Mouse (Mus musculus) layer of hippocampus, adult 2 months (tissue): Measurements from ENCODE around the gene Cyp4f16. TPM values are rescaled to one million over a fixed set of nuclear protein-coding genes. Genes with fewer than 3 reads are reported as not detected.
"Not testable (repeated sequence)": the region's sequence is repeated elsewhere in the genome, so short reads cannot be mapped to it uniquely, and the experiment has no call there.

ENCODE experiments used
- DNase-seq, 2 experiments: peaks; one replicate each; pipeline ENCODE4 v3.0.0; 2022; ENCODE audit warnings: low spot score in 2 of 2
- H3K27ac ChIP-seq: fragments of 200-600 bp; 2 replicates; pipeline ENCODE4 v1.8.1; 2022
- H3K4me3 ChIP-seq: fragments of 200-600 bp; 2 replicates; pipeline ENCODE4 v1.8.1; 2022; ENCODE audit warnings: mild to moderate bottlenecking
- CTCF ChIP-seq: fragments of 200-600 bp; conservative IDR thresholded peaks from 2 replicates; pipeline ENCODE4 v1.8.1; 2022; ENCODE audit warnings: antibody characterized with exemption, mild to moderate bottlenecking, moderate library complexity
- long read RNA-seq, 2 experiments: library from polyadenylated mRNA; stranded (forward); transcript quantifications; one replicate each; pipeline ENCODE4 v2.0.0; 2021; ENCODE audit warnings: borderline mapping rate in 2 of 2
- total RNA-seq, 2 experiments: library from RNA; stranded (reverse); gene quantifications; 2 replicates each; pipeline ENCODE4 v1.2.3; 2021

Cyp4f16 gene
- total RNA-seq = 1 to 10 TPM; 8.7 to 8.8 TPM
- long read RNA-seq, experiment 1, partial matches to known transcripts = 0 of 2 reads
- long read RNA-seq, experiment 1, other reads (novel, unspliced or antisense) = 0 of 2 reads
- long read RNA-seq, experiment 2, partial matches to known transcripts = 0 of 6 reads
- long read RNA-seq, experiment 2, other reads (novel, unspliced or antisense) = 4 of 6 reads

DNA sequence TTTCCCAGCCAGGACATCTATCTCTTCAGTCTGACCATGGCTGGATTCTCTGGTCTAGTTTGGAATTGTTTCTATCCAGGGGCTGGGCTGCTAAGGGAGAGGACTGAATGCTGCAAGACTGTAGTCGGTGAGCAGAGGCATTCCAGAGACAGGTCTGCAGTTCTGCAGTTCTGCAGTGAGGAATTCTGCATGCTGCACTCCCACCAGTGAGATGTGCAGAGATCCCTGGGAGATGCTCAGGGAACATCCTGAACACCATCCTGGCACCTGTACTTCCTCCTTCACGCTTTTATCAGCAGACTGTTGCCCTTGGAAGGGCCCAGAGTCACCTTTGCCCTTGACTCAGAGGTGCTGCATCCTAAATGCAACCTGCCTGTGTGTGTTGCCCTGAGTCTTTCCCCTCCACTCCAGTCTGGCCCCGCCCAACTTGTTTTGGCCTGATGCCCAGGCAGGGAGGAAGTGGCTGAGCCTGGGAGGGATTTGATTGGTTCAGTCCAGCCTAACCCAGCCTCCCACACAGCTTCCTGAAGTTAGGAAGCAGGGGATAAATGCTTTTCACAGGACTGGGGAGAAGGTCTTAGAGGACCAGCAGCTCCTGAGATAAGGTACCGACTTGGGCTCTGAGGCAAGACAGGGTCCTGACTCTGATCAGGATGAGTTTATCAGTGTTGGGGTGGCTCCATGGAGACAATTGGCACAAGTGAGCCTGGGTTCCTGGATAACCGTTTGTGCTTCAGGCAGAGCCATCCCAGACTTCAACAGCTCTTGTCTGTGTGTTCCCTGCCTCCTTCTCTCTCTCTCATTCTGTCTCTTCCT is at the start of gene Cyp4f16:
Cyp4f16 (plus strand) TSS at position 508 of the 816 bp plus-strand sequence.
- H3K27ac ChIP-seq = not testable (repeated sequence)
- DNase-seq = peak; percentile 77 to 83
- peak within 1 kb of the TSS; percentile 52 for H3K4me3 ChIP-seq

DNA sequence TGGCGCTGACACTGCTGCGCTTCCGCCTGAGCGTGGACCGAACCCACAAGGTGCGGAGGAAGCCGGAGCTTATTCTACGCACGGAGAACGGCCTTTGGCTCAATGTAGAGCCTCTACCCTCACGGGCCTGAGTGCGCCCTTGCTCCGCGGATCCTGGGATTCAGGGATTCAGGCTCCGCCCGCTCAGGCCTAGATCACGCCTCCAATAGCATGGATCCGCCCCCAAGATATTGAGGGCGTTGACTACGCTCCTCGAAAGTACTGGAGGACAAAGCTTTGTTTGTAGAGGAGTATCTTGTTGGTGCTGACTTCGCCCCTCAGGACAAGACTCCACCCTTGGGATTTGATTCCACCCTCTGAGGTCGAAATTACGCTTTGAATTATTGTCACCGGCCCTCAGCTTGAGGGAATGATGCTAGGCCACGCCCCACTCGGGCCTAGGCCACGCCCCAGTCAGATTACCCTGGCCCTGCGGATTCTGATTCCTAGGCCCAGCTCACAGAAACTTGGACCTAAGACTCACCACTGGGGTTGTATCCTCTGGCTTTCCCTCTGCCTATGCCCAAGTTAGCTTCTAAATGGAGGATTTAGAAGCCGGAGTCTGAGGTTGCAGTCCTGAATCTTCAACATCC is 43.9 kb upstream of the Cyp4f16 start:
- Histone ChIP-seq H3K4me3 (peak overlapping the region; percentile 40), H3K27ac (no peak overlapping the region)
- DNase-seq = no peak
- TF ChIP-seq CTCF = no peak

DNA sequence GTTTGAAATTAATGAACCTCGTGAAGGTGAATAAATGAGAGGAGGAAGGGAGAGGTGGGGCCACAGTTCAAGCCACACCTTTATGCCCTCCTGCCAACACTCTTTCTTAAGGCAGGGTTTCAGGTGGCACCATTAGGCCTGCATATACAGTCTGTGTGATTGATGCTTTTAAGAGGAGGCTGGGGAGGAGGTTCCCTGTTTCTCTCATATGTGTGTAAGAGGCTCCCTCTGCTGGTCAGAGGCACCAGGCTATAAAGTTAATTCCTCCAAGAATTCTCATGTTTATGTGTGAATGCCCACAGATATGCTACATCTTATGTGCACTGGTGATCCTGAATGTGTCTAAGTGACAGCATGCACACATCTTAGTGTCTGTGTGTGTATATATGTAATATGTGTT is 41.8 kb upstream of the Cyp4f16 start:
- Histone ChIP-seq H3K4me3 (no peak overlapping the region), H3K27ac (no peak overlapping the region)
- peak; percentile 46 to 78 for DNase-seq
- TF ChIP-seq CTCF = peak; percentile 92

DNA sequence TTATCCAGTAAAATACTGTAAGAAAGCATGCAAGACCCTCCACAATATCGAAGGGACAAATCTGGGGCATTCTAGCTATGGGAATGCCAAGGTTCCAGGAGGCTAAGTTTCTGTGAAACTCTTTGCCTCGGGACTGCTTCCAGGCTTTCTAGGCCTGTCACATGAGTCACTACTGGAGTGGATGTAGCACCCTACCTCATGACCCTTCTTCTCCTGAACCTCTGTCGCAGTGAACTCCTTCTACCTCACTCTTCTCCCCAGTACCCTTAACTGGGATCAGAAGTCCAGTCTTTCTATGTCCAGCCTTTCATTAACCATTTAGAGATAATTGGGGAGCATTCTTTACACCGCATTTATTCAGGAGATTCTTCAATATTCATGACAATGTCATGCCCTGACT is 35.8 kb upstream of the Cyp4f16 start:
- DNase-seq, H3K4me3 ChIP-seq, H3K27ac ChIP-seq: not testable (repeated sequence)

DNA sequence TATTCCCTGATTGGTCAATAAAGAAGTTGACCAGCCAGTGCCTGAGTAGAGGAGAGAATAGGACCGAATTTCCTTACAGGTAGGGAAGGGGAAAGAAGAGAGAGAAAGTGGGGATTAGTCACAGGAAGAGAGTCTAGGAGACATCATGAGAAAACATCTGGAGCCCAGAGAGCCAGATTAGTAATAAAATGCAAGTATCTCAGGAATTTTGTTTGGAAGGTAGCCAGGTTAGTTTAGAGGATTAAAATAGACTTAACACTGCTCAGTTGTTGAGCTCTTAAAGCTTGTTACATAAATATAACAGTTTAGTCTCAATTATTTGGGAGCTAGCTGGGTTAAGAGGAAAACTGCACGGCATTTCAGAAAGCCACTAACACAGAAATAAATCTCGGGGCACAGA is 35.3 kb upstream of the Cyp4f16 start:
- Histone ChIP-seq H3K27ac (no peak overlapping the region), H3K4me3 (no peak overlapping the region)
- no peak for TF ChIP-seq CTCF

DNA sequence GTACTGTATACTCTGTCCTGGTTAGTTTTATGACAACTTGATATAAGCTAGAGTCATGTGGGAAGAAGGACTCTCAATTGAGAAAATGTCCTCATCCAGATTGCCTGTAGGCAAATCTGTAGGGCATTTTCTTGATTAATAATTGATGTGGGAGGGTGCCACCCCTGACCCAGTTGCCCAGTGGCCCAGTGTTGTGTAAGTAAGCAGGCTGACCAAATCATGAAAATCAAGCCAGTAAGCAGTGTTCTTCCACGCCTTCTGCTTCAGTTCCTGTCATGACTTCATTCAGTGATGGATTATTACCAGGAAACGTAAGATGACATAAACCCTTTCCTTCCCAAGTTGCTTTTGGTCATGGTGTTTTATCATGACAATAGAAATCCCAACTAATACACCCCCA is 33.2 kb upstream of the Cyp4f16 start:
- no peak overlapping the region for H3K27ac ChIP-seq
- no peak overlapping the region for H3K4me3 ChIP-seq
- no peak for DNase-seq
- no peak for TF ChIP-seq CTCF

More for the DNA sequence above, 35.3 kb upstream of the Cyp4f16 start:
- no peak for DNase-seq

DNA sequence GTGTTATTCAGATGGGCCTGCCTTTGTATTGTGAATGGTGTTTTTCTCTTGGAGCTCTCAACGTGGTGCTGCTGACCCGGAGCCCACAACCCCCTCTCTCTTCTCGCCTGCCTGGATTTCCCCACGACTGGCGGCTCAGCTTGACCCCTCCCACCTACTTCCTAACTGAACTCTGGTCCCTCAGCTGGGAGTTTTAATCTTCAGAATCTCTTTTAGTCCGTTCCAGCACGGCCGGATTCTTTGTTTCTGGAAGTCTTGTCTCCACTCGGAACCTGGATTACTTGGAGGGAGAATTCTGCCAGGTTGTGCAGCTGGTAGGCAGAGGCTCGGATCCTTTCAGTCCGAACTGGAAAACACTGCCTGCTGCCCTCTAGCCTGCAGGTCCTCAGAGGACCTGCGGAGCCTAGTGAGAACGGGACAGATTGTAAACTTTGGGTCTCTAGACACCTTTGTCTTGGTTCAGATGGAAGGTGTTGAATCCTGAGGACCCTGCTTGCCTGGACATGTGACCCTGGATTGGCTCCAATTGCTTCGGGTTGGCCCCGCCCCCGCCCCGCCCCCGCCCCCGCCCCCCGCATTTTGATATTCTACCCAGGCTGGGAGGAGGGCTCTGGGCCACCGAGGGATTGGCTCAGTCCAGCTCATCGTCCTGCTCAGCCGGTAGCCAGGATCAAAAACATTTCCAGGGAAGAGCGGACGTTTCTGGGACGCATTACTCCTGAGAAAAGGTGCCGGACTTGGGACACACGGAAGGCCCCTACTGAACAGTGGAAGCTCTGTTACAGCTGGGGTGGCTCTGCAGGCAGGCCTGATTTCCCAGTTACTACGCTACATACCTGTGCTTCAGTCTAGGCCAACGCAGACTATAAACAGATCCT is 30.3 kb upstream of the Cyp4f16 start, which contains the start of gene Cyp4f17:
Cyp4f17 (plus strand) TSS at position 200 of the 878 bp plus-strand sequence.
- Histone ChIP-seq H3K27ac (peak within 1 kb of the TSS; percentile 85), H3K4me3 (peak within 1 kb of the TSS; percentile 53)
- TF ChIP-seq CTCF = no peak
- DNase-seq = no peak

DNA sequence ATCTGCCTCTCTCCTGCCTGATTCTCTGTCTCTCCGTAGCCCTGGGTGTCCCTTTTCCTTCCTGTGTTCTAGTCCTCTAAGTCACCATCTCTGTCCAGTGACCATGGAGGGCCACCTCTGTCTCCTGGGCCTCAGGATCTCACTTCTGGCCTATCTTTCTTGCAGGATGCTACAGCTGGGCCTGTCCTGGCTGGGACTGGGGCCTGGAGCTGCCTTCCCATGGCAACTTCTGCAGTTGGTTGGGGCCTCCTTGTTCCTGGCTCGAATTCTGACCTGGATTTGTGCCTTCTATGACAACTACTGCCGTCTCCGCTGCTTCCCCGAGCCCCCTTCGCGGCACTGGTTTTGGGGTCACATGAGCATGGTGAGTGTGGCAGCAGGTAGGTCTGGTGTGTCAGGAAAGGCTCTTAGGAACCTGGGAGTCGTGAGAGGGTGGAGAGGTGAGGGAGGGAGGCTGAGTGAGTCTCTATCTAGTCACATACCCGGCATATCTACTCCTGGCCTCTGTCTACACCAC is 29.6 kb upstream of the Cyp4f16 start:
- Histone ChIP-seq H3K27ac (peak overlapping the region; percentile 79), H3K4me3 (peak overlapping the region; percentile 53)
- no peak for DNase-seq
- TF ChIP-seq CTCF = no peak

DNA sequence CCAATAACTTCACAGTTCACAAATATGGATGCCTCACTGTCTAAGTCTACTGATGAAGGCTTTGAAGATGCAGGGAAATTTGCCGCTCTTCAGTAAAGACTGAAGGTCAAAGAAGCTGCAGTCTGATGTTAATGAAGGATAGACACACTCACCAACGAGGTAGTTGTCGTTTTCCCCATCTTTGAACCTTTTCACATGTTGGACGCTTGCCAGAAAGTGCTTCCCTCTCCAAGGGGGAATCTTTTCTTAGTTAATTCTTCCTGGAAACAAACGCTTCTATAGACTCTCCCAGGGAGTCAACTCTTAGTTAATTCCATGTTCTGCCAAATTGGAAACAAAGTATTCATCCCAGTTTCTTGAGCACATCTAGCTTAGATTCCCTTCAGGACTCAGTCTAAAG is 20.2 kb upstream of the Cyp4f16 start:
- Histone ChIP-seq H3K27ac (no peak overlapping the region), H3K4me3 (no peak overlapping the region)
- TF ChIP-seq CTCF = no peak
- DNase-seq = no peak

DNA sequence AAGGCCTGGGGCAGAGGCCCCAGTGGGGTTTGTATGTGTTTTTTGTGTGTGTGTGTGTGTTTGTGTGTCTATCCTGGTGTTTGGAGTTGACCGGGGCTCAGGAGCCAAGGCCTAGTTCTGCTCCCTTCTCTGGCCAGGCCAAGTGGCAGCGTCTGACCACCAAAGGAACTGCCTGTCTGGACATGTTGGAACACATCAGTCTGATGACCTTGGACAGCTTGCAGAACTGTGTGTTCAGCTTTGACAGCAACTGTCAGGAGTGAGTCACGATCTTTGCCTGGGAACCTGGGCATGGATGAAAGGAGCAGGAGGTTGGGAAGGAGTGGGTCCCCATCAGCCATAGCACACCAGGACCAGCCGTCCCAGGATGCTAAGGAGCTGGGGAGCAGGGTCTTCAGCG is 14.4 kb upstream of the Cyp4f16 start:
- no peak for TF ChIP-seq CTCF
- DNase-seq = no peak
- Histone ChIP-seq H3K27ac (no peak overlapping the region), H3K4me3 (no peak overlapping the region)

DNA sequence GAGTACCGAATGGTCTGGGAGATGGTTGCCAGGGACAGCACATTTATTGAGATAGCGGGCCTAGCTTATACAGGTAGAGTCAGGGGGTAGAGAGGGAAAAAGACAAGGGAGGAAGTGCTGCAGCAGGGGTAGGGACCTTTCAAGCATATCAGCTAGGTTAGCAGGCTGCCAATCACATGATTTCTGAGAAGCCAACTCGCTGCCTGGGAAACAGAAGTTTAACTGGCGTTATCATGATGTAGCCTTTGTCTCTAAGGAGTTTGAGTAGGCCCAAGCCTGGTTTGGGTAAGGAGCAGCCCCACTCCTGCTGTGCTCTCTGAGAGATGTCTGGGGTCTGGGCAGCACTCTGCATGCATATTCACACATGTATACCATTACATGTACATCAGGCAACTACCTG is 14.0 kb upstream of the Cyp4f16 start:
- Histone ChIP-seq H3K4me3 (no peak overlapping the region), H3K27ac (no peak overlapping the region)
- TF ChIP-seq CTCF = no peak
- DNase-seq = no peak

DNA sequence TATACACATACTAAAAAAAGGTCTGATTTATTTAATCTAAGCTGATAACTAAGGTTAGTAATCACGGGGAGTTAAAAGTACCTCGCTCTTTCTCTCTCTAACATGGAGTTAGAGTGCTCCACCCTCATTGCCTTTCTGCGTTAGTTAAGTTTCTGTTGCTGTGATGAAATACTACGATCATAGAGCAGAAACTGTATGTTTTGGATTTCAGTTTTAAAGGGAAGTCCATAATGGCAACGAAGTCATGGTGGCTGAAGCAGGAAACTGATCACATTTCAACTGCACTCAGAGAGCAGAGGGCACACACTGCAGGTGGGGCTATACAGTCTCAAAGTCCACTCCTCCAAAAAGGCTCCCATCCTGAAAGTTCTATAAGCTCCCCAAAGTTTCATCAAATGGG is 13.5 kb upstream of the Cyp4f16 start:
- no peak for DNase-seq
- Histone ChIP-seq H3K4me3 (no peak overlapping the region), H3K27ac (no peak overlapping the region)
- TF ChIP-seq CTCF = no peak

DNA sequence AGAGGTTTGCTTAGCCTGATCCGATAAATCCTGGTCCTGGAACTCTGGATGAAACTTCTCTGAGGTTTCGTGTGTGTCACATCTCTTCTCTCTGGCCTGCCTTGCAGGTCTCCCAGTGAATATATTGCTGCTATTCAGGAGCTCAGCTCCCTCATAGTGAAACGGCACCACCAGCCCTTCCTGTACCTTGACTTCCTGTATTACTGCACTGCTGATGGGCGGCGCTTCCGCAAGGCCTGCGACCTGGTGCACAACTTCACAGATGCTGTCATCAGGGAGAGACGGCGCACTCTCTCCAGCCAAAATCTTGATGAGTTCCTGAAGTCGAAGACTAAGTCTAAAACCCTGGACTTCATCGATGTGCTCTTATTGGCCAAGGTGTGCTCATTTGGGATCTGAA is 12.5 kb upstream of the Cyp4f16 start:
- DNase-seq = no peak
- Histone ChIP-seq H3K4me3 (no peak overlapping the region), H3K27ac (no peak overlapping the region)
- TF ChIP-seq CTCF = no peak

DNA sequence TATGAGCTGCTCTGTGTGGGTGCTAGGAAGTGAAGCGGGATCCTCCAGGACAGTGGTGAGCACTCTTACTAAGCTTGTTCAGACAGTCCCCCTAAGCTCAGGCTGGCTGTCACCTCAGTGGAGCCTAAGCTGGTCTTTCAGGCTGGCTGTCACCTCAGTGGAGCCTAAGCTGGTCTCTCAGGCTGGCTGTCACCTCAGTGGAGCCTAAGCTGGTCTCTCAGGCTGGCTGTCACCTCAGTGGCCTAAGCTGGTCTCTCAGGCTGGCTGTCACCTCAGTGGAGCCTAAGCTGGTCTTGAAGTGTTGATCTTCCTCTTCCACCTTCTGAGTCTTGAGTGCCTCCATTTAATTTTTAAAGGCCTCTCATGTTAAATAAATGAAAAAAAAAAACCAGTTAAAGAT is 10.0 kb upstream of the Cyp4f16 start:
- not testable (repeated sequence) for DNase-seq, H3K4me3 ChIP-seq, H3K27ac ChIP-seq
